33 mouse cellular contexts compared by ENCODE assay signal in genomic region chr1:39559009-39559408, GRCm38 (mm10). TPM values are rescaled to one million over a fixed set of nuclear protein-coding genes. Genes with fewer than 3 reads are reported as not detected.
DNase-seq lines count a peak whose midpoint lies in the region; ATAC-seq lines count a peak whose summit lies in the region.
"Had no signal": no experiment of that assay in that cellular context is flagged by ENCODE, and none has a peak within 500 bp of the region (broad histone marks: within the 10 kb centered on the region; RNA-seq: fewer than 3 reads in every experiment).

No protein-coding gene starts in this region.

- 0 out of 2 replicates have a peak, but pooled peaks cover 3% of the 10 kb centered on the region for H3K4me1 ChIP-seq in forebrain, embryonic 13.5 days
- no peaks in the 10 kb centered on the region for H3K4me1 ChIP-seq in midbrain, embryonic 16.5 days (ENCODE audit: control insufficient read depth, insufficient read depth, low read length)
- H3K4me1 ChIP-seq: embryonic facial prominence, embryonic 12.5 days; forebrain, embryonic 15.5 days; midbrain, embryonic 10.5 days; midbrain, embryonic 15.5 days; stomach, embryonic 15.5 days had no signal

- H3K9me3 ChIP-seq in forebrain, embryonic 13.5 days (replicated peaks), result no peaks in the 10 kb centered on the region
- H3K9me3 ChIP-seq in midbrain, embryonic 16.5 days (replicated peaks; ENCODE audit: control insufficient read depth, low read length, poor library complexity, severe bottlenecking), result no peaks in the 10 kb centered on the region
- H3K9me3 ChIP-seq: embryonic facial prominence, embryonic 12.5 days; forebrain, embryonic 15.5 days; heart, embryonic 13.5 days; hindbrain, embryonic 10.5 days; hindbrain, embryonic 15.5 days; intestine, embryonic 15.5 days; midbrain, embryonic 10.5 days; midbrain, embryonic 15.5 days; stomach, embryonic 15.5 days had no signal

- H3K4me3 ChIP-seq in forebrain, embryonic 13.5 days, result no peak overlapping the region
- no peak overlapping the region for H3K4me3 ChIP-seq in midbrain, embryonic 16.5 days (ENCODE audit: low read depth, low read length)
- H3K4me3 ChIP-seq: embryonic facial prominence, embryonic 12.5 days; forebrain, embryonic 15.5 days; gastrocnemius, adult 2 months; heart, embryonic 13.5 days; hindbrain, embryonic 10.5 days; hindbrain, embryonic 15.5 days; intestine, embryonic 15.5 days; midbrain, embryonic 10.5 days; midbrain, embryonic 15.5 days; stomach, embryonic 15.5 days had no signal

- peak; percentile 35 for DNase-seq in A20 (ENCODE audit: low read depth, low spot score)
- peak; percentile 50 for DNase-seq in induced T-regulatory cell, adult 2 months (ENCODE audit: low read depth)
- DNase-seq in thymus, postnatal 10 days (ENCODE audit: low spot score in 2 of 2), result peak; percentile 17 to 25
- DNase-seq in left cerebral cortex, adult 9 months (ENCODE audit: low spot score in 2 of 2), result no peak
- DNase-seq: adrenal gland, adult 8-10 months; cerebellum, adult 11 months; cerebellum, adult 9-10 months; cerebellum, postnatal 36 days; embryo, embryonic 11 days; gastrocnemius, adult 2 months; heart, postnatal 10 days; kidney, adult 9 months; kidney, postnatal 10 days; layer of hippocampus, postnatal 36 days; liver; lung, adult 2 months; lung, postnatal 14 days; retina, postnatal 1 day; right cerebral cortex, postnatal 14 days had no signal

- H3K36me3 ChIP-seq in forebrain, embryonic 13.5 days (ENCODE audit: poor library complexity, severe bottlenecking), result peaks cover 51% of the 10 kb centered on the region
- H3K36me3 ChIP-seq in midbrain, embryonic 16.5 days (ENCODE audit: control insufficient read depth, insufficient read depth, low read length), result peaks cover 7% of the 10 kb centered on the region

- no peaks in the 10 kb centered on the region for H3K27me3 ChIP-seq in forebrain, embryonic 13.5 days
- H3K27me3 ChIP-seq in midbrain, embryonic 16.5 days (ENCODE audit: control insufficient read depth, insufficient read depth, low read depth, low read length), result no peaks in the 10 kb centered on the region
- H3K27me3 ChIP-seq: embryonic facial prominence, embryonic 12.5 days; forebrain, embryonic 15.5 days; heart, embryonic 13.5 days; hindbrain, embryonic 15.5 days; intestine, embryonic 15.5 days; midbrain, embryonic 15.5 days; stomach, embryonic 15.5 days had no signal

- no peak overlapping the region for H3K9ac ChIP-seq in forebrain, embryonic 13.5 days
- H3K9ac ChIP-seq in midbrain, embryonic 16.5 days (ENCODE audit: low read depth, low read length), result no peak overlapping the region
- H3K9ac ChIP-seq: embryonic facial prominence, embryonic 12.5 days; forebrain, embryonic 15.5 days; heart, embryonic 13.5 days; hindbrain, embryonic 15.5 days; intestine, embryonic 15.5 days; liver, embryonic 14.5 days; midbrain, embryonic 15.5 days; stomach, embryonic 15.5 days had no signal

- H3K27ac ChIP-seq in forebrain, embryonic 13.5 days, result no peak overlapping the region
- no peak overlapping the region for H3K27ac ChIP-seq in midbrain, embryonic 16.5 days (ENCODE audit: low read length)
- H3K27ac ChIP-seq: embryonic facial prominence, embryonic 12.5 days; forebrain, embryonic 15.5 days; gastrocnemius, adult 2 months; heart, embryonic 13.5 days; hindbrain, embryonic 10.5 days; hindbrain, embryonic 15.5 days; intestine, embryonic 15.5 days; liver, embryonic 14.5 days; midbrain, embryonic 10.5 days; midbrain, embryonic 15.5 days; stomach, embryonic 15.5 days had no signal

- 98% methylated on average over 2 of the region's 2 CpGs for WGBS in forebrain, embryonic 13.5 days
- WGBS in midbrain, embryonic 16.5 days, result 99% methylated on average over 2 of the region's 2 CpGs

- H3K4me2 ChIP-seq in forebrain, embryonic 13.5 days, result no peak overlapping the region
- no peak overlapping the region for H3K4me2 ChIP-seq in midbrain, embryonic 16.5 days (ENCODE audit: low read length)
- H3K4me2 ChIP-seq: embryonic facial prominence, embryonic 12.5 days; forebrain, embryonic 15.5 days; heart, embryonic 13.5 days; hindbrain, embryonic 15.5 days; intestine, embryonic 15.5 days; midbrain, embryonic 15.5 days; stomach, embryonic 15.5 days had no signal

- ATAC-seq in CD4-positive, CD25-positive, alpha-beta regulatory T cell, adult 4 months, result peak; percentile 64
- ATAC-seq in megakaryocyte, adult 5-6 weeks (ENCODE audit: poor library complexity, severe bottlenecking), result no peak
- no peak for ATAC-seq in forebrain, embryonic 13.5 days
- ATAC-seq in midbrain, embryonic 16.5 days, result no peak
- ATAC-seq: forebrain, embryonic 15.5 days; intestine, embryonic 15.5 days; midbrain, embryonic 15.5 days had no signal

RNA-seq across cellular contexts. Expression of gene Rnf149, which starts 18.2 kb away (rescaled TPM):
- polyA plus RNA-seq in CD4-positive, CD25-positive, alpha-beta regulatory T cell, adult 4 months (2017; shearing (Covaris generic)), result 10 to 100 TPM; 18.6 to 19.9 TPM
- total RNA-seq in megakaryocyte, adult 5-6 weeks (2015), result 56.1 and 61.0 TPM in 2 replicates
- total RNA-seq in megakaryocyte, adult 5-6 weeks (2017), result 69.5 and 70.7 TPM in 2 replicates
- polyA plus RNA-seq in forebrain, embryonic 13.5 days (2015; fragmentation: Nextera tagmentation; extraction: Ambion mirVana), result 20.0 and 20.7 TPM in 2 replicates
- 18.2 and 21.8 TPM in 2 replicates for polyA plus RNA-seq in midbrain, embryonic 16.5 days (2015; fragmentation: Nextera tagmentation; extraction: Ambion mirVana)

RNA-seq across cellular contexts. Expression of gene Cnot11, which starts 24.2 kb away (rescaled TPM):
- polyA plus RNA-seq in CD4-positive, CD25-positive, alpha-beta regulatory T cell, adult 4 months (2017; shearing (Covaris generic)), result 1 to 10 TPM; 2.9 to 4.8 TPM
- 16.9 and 17.9 TPM in 2 replicates for total RNA-seq in megakaryocyte, adult 5-6 weeks (2015)
- total RNA-seq in megakaryocyte, adult 5-6 weeks (2017), result 18.1 and 20.2 TPM in 2 replicates
- 15.9 and 17.2 TPM in 2 replicates for polyA plus RNA-seq in forebrain, embryonic 13.5 days (2015; fragmentation: Nextera tagmentation; extraction: Ambion mirVana)
- 10.5 and 10.6 TPM in 2 replicates for polyA plus RNA-seq in midbrain, embryonic 16.5 days (2015; fragmentation: Nextera tagmentation; extraction: Ambion mirVana)

Comparison
In these comparisons a context has a peak if more than half of its experiments do, and no peak if none do; other contexts are left out.
1. DNase-seq: peak in A20 (single experiment), induced T-regulatory cell, adult 2 months (single experiment) and thymus, postnatal 10 days (2 of 2); none in left cerebral cortex, adult 9 months (0 of 2).